ENCODE assay signal across 27 mouse cellular contexts in genomic region chr11:61419253-61419652, GRCm38 (mm10). TPM values are rescaled to one million over a fixed set of nuclear protein-coding genes. Genes with fewer than 3 reads are reported as not detected.
DNase-seq lines count a peak whose midpoint lies in the region; ATAC-seq lines count a peak whose summit lies in the region.
"Had no signal": no experiment of that assay in that cellular context is flagged by ENCODE, and none has a peak within 500 bp of the region (broad histone marks: within the 10 kb centered on the region; RNA-seq: fewer than 3 reads in every experiment).

No protein-coding gene starts in this region.

- no peaks in the 10 kb centered on the region for H3K4me1 ChIP-seq in neural tube, embryonic 15.5 days
- H3K4me1 ChIP-seq: embryonic facial prominence, embryonic 13.5 days; embryonic facial prominence, embryonic 15.5 days; forebrain, embryonic 10.5 days; forebrain, embryonic 12.5 days had no signal

- WGBS in neural tube, embryonic 15.5 days = 87% methylated on average over 6 of the region's 6 CpGs

- no peak overlapping the region for H3K4me3 ChIP-seq in neural tube, embryonic 15.5 days (replicated peaks)
- H3K4me3 ChIP-seq: embryonic facial prominence, embryonic 13.5 days; embryonic facial prominence, embryonic 15.5 days; erythroblast, embryonic 14.5 days; forebrain, embryonic 10.5 days; forebrain, embryonic 12.5 days had no signal

- H3K27me3 ChIP-seq in neural tube, embryonic 15.5 days (replicated peaks) = no peaks in the 10 kb centered on the region
- H3K27me3 ChIP-seq: embryonic facial prominence, embryonic 13.5 days; embryonic facial prominence, embryonic 15.5 days; forebrain, embryonic 12.5 days had no signal

- no peaks in the 10 kb centered on the region for H3K36me3 ChIP-seq in neural tube, embryonic 15.5 days
- H3K36me3 ChIP-seq: embryonic facial prominence, embryonic 13.5 days; embryonic facial prominence, embryonic 15.5 days; forebrain, embryonic 10.5 days; forebrain, embryonic 12.5 days; G1E had no signal

- H3K9ac ChIP-seq in neural tube, embryonic 15.5 days (replicated peaks) = 0 out of 2 replicates have a peak overlapping the region, but pooled peaks have one; percentile 20
- H3K9ac ChIP-seq: embryonic facial prominence, embryonic 13.5 days; embryonic facial prominence, embryonic 15.5 days; forebrain, embryonic 12.5 days had no signal

- DNase-seq in cerebellum, adult 18-20 months = peak; percentile 35 to 47
- no peak for DNase-seq in cerebellum, adult 9-11 months
- peak; percentile 42 to 48 for DNase-seq in cerebellum, postnatal 14 days
- no peak for DNase-seq in cerebellum, postnatal 36 days
- no peak for DNase-seq in neural tube, embryonic 10.5 days (ENCODE audit: extremely low spot score, low spot score)
- DNase-seq in gastrocnemius, postnatal 4 days (ENCODE audit: low spot score in 2 of 2) = no peak
- DNase-seq: adrenal gland, adult 8-10 months; adrenal gland, postnatal 14 days; adrenal gland, postnatal 36 days; B cell, adult 2 months; cerebellum, adult 11-12 months; cerebellum, adult 8-10 months; embryo, embryonic 11 days had no signal

- no peak overlapping the region for H3K27ac ChIP-seq in neural tube, embryonic 15.5 days (replicated peaks)
- H3K27ac ChIP-seq: embryonic facial prominence, embryonic 13.5 days; embryonic facial prominence, embryonic 15.5 days; forebrain, embryonic 10.5 days; forebrain, embryonic 12.5 days had no signal

- no peak for ATAC-seq in neural tube, embryonic 15.5 days (ENCODE audit: low FRiP score)
- ATAC-seq: activated CD4-positive, CD25-positive, alpha-beta regulatory T cell, adult 4 months; CD4-positive, CD25-positive, alpha-beta regulatory T cell, adult 4 months; forebrain, embryonic 14.5 days; forebrain, embryonic 16.5 days; Patski had no signal

- no peak overlapping the region for H3K4me2 ChIP-seq in neural tube, embryonic 15.5 days
- H3K4me2 ChIP-seq: embryonic facial prominence, embryonic 13.5 days; embryonic facial prominence, embryonic 15.5 days; forebrain, embryonic 12.5 days had no signal

- H3K9me3 ChIP-seq in neural tube, embryonic 15.5 days (replicated peaks) = no peaks in the 10 kb centered on the region
- H3K9me3 ChIP-seq: embryonic facial prominence, embryonic 15.5 days; G1E had no signal

RNA-seq across cellular contexts. Expression of gene Rnf112, which starts 34.7 kb away (rescaled TPM):
- polyA plus RNA-seq in neural tube, embryonic 15.5 days (2015; fragmentation: Nextera tagmentation; extraction: Ambion mirVana) = 24.1 and 32.9 TPM in 2 replicates
- total RNA-seq in gastrocnemius, postnatal 4 days (2021) = 1 to 10 TPM; 1.5 to 1.6 TPM
- total RNA-seq: CH12.LX; common myeloid progenitor, adult 5-6 weeks had no signal
- polyA plus RNA-seq: activated CD4-positive, CD25-positive, alpha-beta regulatory T cell, adult 4 months; CD4-positive, CD25-positive, alpha-beta regulatory T cell, adult 4 months; erythroblast, embryonic 14.5 days; G1E; Patski had no signal

RNA-seq across cellular contexts. Expression of gene Slc47a1, which starts 41.1 kb away (rescaled TPM):
- 0.35 and 0.47 TPM in 2 replicates for polyA plus RNA-seq in neural tube, embryonic 15.5 days (2015; fragmentation: Nextera tagmentation; extraction: Ambion mirVana)
- 1 to 10 TPM; 2.5 to 3.4 TPM for total RNA-seq in gastrocnemius, postnatal 4 days (2021)
- total RNA-seq: common myeloid progenitor, adult 5-6 weeks had no signal
- polyA plus RNA-seq: activated CD4-positive, CD25-positive, alpha-beta regulatory T cell, adult 4 months; CD4-positive, CD25-positive, alpha-beta regulatory T cell, adult 4 months; erythroblast, embryonic 14.5 days; forebrain, embryonic 12.5 days; forebrain, embryonic 14.5 days; G1E had no signal

Comparison
In these comparisons a context has a peak if more than half of its experiments do, and no peak if none do; other contexts are left out.
1. DNase-seq: peak in cerebellum, adult 18-20 months (2 of 2) and cerebellum, postnatal 14 days (2 of 2); none in cerebellum, adult 9-11 months (single experiment), cerebellum, postnatal 36 days (0 of 2), neural tube, embryonic 10.5 days (single experiment) and gastrocnemius, postnatal 4 days (0 of 2).